Mouse (Mus musculus) thymus, postnatal 25 days (tissue): ENCODE results near the gene Ctsw.
"Not testable (repeated sequence)": the region's sequence is repeated elsewhere in the genome, so short reads cannot be mapped to it uniquely, and the experiment has no call there.

Experiments used
- DNase-seq: peaks from one replicate; pipeline ENCODE4 v3.0.0; 2022

The Ctsw gene

DNA sequence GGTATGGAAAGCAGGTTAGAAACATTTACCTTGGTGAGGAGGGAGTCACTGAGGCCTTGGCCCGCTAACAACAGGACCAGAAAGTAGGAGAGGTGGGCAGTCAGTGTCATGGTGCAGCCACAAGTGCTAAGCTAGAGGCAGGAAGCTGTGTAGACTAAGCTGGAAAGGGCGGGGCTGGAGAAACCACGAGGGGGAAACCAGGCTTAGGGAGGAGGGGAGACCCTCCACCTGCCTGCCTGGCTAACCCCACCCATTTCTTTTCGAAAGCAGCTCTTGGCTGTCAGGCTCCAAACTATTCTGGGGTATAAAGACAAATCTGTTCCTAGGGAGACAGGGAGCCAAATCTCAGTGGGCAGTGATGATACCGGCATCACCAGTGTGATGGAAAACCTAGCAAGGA lies at the start of gene Ctsw:
Ctsw (minus strand) TSS at position 134 of the 400 bp plus-strand sequence.
- peak; percentile 73 for DNase-seq

DNA sequence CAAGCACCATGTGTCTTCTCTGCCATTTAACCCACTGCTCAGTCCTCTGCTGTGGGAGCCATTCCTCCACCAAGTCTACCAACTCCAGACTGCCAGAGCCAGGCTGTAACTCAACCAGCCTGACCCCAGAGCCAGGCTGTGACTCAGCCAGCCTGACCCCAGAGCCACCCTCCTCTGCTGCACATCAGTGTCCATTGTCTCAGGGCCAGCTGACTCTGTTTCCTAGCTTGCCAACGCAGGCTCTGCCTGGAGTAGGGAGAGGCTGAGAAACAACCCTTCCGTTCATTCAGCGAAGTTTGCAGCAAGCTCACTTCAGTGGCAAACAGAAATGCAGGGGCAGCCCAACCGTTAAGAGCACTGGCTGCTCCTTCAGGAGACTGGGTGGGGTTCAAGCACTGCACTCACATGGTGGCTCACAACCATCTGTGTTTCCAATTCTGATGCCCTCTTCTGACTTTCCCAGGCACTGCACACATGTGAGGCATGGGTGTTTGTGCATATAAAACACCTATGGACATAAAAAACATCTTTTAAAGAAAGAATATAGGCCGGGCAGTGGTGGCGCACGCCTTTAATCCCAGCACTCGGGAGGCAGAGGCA lies 48.7 kb upstream of the Ctsw start:
- DNase-seq: no peak

DNA sequence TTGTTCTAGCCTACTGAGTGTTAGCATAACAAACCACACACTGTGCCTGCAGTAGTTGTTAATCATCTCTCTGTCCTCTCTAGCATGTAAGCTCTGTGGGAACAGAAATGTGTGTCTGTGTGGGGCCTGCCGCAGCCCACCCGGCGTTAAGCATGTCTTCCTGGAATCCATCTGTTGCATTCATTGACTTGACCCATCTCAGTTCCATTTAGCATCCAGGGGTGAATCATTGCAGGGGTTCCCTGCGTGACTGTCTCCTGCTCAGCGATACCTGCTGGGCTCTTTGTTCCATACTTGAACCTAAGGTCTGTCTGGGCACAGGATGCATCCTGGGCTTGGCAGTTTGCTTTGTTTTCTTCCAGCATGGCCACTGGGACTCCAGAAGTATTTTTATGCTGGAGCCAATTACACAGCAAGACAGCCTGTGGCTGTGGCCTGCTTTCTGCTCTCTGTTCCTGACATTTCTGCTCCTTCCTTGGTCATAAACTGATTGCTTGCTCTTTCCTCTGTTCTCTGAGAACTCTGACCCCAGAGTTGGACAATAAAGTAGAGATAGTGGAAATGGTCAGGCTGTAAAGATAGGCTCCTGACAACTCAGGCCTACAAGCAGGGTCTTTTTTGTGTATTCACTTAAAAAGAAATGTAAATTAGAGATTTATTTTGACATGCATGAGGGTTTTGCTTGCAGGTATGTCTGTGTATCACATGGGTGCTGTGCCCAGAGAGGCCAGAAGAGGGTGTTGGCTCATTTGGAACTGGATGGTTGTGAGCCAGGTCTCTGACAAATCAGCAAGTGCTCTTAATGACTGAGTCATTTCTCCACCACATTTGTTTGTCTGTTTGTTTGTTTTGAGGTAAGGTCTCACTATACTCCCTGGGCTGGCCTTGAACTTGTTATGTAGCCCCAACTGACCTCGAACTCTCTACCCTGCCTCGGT lies 47.8 kb upstream of the Ctsw start:
- DNase-seq: no peak

DNA sequence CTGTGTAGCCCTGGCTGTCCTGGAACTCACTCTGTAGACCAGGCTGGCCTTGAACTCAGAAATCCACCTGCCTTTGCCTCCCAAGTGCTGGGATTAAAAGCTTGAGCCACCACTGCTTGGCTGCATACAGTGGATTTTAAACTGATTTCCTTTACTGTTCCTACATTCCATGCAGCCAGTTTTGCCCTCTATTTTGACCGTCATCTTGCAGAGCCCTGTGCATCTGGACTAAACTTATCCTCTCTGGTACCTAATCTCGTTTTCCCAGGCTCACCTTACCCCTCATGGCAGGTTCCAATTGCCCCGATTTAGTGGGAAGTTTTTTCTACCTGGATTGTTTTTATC lies 44.7 kb upstream of the Ctsw start:
- no peak for DNase-seq

DNA sequence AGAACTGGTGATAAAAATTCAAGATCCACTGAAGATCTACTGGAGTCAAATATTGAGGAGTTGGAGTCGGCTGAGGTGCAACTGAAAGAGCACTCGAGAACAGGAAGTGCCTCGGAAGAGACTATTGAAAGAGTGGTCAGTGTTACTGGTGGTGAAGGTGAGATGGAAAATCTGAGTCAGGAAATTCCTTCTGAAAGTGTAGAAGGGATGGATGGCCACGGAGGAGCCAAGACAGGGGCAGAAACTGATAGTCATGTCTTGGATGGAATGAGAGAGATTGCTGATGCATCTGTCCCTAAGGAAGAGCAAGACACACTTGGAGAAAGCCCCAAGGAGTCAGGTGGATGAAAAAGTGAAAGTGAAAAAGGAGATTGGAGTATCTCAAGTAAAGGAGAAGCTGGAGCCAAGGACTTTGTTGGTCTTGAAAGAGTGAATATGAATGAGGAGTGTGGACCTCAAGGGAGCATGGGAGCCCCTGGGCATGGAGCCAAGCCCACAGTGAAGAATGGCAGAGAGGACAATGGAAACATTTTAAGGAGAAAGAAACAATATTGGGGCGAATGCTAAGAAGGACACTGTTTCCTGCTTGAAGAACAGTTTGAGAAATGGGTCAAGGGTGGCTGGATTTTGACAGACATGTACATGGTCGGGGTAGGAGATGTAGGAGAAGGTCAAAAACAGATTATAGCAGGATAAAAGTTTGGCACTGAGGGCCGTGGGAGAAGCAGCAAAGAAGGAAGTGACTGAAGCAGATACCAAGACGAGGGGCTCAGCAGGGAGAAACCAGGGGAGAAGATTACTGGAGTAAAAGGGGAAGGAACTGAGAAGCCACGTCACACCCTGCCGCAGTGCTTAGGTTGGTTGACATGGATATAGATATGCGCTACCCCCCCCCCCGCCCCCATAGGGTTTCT lies 44.0 kb upstream of the Ctsw start:
- no peak for DNase-seq

DNA sequence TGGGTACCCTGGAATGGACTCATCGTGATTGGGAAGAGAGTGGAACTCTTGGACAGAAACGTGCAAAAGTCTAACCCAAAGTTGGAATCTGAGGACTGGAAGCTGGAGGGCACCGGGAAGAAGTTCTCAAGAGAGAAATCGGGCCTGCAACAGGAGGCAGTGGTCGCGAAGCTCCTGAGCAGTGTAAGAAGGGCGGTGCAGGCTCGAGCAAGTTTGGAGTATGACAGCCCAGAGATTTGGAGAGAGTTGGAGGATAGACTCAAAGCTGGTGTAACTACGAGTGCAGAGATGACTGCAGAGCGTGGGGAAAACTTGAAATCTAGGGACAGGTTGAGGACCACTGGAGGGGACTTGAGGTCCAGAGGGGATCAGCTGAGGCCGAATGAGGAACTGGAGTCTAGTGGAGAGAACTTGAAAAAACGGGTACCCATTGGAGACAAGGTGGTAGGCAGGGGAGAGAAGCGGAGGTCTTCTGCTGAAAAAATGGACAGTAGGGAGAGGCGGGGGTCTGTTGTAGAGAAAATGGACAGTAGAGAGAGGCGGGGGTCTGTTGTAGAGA lies 42.8 kb upstream of the Ctsw start:
- no peak for DNase-seq

DNA sequence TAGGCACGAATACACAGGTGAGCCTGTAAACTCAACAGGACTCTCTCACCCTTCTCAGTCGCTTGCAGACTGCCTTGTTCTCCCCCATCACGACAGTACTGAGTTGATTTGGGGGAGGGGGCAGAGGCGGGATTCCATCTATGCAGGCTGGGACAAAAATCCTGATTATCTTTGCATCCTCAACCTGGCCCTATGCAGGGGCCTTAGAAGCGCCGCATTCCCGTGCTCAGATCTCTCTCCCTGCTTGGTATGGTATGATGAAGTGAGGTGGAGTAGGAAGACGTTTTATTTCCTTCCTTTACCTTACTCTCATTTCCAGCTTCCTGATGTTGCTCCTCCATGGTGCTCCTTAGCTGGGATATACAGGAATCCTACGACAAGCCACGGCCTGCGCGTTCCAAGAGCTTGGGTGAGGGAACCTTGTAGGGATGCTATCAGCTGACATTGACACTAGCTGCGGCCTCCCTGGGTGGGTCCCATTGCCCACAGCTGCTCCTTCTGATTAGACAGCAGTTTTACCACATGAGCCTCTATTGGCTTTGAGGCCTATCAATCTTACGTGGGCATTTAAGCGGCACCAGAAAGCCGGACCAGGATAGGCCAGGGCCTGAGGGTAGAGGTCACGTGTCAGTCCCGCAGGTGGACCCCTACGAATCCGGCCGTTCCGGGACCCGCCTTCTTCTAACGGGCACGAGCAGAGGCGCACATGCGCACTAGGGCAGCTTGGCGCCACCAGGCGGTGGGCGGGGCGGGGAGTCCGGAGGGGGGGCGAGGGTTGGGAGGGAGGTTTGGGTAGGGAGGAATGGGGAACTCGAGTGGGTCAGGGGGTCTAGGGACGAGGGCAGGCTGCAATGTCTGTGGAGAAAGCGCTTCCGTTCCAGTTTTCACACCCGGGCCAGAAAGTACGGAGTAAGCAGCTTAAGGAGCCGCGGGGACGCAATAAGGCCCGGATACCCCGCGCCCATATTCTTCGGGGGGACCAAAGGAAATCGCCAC lies 42.0 kb upstream of the Ctsw start, which contains the start of gene Snx32:
Snx32 (minus strand) TSS at position 508 of the 996 bp plus-strand sequence.
- peak; percentile 96 for DNase-seq

DNA sequence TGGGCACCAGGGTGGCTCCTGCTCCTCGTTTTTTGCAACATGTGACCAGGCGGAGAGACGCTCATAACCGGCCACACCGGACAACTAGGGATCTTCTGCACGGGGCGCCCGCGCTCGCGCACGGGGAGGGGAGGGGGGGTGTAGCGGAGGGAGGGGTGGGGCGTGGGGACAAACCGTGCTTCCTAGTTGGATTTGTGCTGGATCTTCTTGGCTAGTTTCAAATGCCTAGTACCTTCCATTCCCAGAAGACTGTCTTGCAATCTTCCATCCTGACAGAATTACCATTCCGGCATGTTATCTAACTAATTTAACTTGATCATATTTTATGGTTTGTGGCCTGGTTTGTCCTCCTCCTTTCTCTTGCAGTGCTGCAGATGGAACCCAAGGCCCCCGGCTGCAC lies 35.4 kb upstream of the Ctsw start, which contains the start of gene 1700020D05Rik:
1700020D05Rik (minus strand) TSS at position 101 of the 400 bp plus-strand sequence.
- no peak for DNase-seq

DNA sequence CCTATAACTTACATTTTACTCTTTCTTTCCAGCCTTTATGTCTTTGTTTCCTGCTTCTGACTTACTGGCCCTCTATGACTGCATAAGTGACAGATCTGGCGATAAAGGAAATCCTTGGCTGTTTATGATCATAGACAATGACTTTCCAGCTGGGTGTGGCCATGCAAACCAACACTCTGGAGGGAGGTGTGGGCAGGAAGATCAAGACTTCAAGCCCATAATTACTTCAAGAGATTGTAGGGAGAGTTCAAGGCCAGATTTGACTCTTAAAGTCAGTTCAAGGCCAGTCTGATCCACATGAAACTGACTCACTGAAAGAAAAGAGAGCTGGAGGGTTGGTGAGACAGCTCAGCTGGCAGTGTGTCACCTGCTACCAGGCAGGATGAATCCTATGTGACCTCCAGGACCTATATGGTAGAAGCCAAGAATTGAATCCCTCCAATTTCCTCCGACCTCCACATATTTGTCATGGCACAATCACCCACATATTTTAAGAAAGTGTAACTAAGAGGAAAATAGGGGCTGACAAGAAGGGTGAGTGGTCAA lies 32.1 kb upstream of the Ctsw start:
- DNase-seq: no peak

DNA sequence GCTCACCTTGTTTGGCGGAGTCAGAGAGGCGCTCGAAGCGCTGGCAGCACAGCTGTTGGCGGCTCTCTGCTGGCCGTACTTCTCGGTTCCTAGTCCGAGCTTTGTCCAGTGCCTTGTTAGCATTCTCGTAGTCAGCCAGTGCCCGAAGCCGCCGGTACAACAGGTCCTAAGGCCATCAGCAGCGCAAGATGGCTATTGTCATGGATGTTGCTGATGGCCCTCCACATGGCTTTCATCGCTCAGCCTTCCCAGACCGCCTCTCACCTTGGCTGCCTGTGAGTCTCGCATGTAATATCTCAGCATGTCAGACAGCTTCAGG lies 27.7 kb upstream of the Ctsw start:
- no peak for DNase-seq

DNA sequence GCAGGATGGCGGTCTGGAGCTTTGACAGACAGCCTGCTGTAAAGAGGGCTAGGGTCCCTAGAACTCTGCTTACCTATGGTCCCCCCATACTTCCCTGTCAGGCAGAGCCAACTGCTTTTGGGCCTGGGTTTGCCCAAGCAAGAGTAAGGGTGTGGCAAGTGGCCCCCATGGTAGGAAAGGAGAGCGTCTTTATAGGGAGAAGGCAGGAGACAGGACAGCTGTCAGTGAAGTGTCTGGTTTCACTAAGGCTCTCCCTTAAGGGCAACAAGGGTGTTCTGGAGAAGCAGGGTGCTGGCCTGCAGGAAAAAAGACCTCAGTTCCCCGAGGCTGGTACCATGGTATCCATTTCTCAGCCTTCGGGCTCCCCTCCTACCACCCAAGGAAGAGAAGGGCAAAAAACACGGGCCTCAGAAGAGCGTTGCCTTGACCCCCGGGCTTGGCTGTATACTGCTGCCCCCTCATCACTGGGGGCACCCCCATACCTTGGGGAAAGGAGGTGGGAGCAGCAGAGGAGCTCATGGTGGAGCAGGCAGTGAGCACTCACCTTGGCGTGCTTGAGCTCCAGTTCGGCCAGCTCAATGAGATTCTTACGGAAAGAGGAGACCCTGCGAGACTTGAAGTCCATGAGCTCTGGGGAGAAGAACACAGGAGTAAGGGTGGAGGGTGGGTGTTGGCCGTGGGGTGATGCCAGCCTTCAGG lies 27.2 kb upstream of the Ctsw start:
- DNase-seq: no peak

DNA sequence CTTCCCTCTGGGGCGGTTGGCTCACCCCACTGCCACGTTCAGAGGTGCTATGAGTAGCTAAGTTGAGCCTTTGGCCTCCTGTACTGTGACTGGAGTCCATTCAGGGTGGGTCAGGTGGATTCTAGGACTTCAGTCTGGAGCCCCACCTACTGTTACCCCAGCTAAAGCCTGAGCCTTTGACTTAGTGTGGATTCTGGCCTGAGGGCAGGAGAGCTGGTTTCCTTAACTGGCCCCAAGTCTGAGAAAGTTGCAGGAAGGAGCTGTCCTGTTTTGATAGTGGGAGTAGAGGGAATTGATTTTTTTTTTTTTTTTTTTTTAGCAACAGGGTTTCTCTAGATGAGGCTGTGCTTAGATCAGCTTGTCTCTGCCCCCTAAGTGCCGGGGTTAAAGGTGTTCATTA lies 26.0 kb upstream of the Ctsw start:
- DNase-seq: no peak

DNA sequence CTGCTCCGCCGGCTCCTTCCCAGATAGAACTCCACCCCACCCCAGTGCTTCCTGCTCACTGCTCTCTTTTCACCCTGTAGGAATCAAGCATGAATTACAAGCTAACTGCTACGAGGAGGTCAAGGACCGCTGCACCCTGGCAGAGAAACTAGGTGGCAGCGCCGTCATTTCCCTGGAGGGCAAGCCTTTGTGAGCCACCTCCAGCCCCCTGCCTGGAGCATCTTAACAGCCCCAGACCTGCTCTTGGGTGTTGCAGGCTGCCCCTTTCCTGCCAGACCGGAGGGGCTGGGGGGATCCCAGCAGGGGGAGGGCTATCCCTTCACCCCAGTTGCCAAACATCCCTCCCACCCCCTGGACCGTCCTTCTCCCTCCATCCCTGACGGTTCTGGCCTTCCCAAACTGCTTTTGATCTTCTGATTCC lies 25.0 kb upstream of the Ctsw start:
- DNase-seq: not testable (repeated sequence)

DNA sequence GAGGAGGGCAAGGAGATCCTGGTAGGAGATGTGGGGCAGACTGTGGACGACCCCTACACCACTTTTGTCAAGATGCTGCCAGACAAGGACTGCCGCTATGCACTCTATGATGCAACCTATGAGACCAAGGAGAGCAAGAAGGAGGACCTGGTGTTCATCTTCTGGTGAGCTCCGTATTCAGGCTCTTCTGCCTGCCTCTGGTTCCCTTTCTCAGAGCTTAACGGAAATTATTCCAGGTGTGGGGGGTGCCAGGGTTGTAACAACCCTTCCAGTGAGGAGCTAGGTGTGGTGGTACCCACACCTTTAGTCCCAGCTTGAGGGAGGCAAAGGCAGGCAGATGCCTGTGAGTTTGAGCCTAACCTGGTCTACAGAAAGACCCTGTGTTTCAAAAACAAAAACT lies 24.3 kb upstream of the Ctsw start:
- no peak for DNase-seq

DNA sequence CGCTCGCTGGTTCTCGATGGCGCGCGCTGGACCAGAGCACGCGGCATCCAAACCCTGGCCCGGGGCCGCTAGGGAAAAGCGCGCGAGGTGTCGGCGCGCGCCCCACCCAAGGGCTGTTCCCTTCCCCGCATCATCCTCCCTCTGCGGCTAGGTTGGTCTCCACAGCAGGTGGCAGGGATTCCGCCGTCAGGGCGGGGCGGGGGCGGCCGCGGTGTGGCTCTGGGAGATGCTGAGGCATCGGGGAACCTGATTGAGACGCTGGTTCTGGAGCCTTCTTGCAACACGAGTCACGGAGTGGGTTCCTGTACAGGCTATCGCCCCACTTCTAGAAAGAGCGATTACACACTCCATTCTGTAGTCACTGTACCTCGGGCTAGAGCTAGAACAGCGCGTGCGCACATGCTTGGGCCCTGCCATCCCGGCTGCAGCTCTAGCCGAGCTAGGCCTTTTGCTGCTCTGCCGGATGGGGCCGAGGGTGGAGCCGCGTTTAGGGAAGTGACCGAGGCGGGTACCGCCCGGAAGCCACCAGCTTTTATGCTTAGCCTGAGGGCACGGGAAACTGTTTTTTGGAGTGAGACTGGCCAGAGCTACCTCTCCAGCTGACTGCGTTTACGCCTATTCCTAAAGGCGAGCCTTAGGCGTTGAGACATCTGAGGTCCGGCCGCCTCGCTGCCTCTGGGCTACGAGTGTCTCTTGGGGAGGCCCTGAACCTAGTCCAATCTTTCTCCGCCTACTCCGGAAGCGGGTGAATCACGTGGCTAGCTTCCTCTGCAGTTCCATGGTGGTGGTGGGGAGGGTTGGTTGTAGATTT lies 22.8 kb upstream of the Ctsw start:
- DNase-seq: peak; percentile 88

DNA sequence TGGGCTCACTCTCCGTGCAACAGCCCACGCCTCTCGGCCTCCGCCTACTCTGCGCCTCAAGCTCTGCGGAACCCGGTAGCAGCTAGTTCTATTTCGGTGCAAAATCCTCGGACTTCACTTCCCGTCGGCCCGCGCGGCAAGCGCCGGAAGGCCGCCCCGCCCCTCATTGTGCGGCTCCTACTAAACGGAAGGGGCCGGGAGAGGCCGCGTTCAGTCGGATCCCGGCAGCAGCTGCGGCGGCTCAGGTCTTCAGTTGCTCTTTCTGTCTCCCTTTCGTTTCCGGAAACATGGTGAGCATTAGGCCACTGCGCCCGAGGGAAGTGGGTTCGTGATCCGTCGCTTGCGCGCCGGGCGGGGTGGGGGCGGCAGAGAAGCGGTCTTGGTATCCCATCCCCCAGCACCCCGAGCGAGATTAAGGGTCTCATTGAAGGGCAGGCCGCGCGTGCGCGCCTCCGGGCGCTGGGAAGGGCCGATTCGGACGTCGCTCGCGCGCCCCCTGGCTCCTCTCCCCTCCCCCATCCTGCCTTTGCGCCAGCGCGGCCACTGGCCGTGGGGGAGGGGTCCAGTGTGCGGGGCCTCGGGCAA lies 22.1 kb upstream of the Ctsw start, which contains the start of gene Cfl1:
Cfl1 (plus strand) TSS at position 143 of the 585 bp plus-strand sequence.
- peak; percentile 96 for DNase-seq

DNA sequence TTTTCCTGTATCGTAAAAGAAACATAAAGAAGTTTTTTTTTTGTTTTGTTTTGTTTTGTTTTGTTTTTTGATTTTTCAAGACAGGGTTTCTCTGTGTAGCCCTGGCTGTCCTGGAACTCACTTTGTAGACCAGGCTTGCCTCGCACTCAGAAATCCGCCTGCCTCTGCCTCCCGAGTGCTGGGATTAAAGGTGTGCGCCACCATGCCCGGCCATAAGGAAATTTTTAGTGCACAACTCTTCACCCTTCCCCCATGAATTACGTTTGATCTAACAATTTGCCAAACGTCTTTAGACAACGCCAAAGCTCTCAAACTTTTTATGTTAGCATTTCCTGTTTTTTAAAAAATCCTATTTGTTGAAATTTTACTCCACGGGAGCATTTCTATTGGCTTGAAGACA lies 21.4 kb upstream of the Ctsw start:
- not testable (repeated sequence) for DNase-seq

DNA sequence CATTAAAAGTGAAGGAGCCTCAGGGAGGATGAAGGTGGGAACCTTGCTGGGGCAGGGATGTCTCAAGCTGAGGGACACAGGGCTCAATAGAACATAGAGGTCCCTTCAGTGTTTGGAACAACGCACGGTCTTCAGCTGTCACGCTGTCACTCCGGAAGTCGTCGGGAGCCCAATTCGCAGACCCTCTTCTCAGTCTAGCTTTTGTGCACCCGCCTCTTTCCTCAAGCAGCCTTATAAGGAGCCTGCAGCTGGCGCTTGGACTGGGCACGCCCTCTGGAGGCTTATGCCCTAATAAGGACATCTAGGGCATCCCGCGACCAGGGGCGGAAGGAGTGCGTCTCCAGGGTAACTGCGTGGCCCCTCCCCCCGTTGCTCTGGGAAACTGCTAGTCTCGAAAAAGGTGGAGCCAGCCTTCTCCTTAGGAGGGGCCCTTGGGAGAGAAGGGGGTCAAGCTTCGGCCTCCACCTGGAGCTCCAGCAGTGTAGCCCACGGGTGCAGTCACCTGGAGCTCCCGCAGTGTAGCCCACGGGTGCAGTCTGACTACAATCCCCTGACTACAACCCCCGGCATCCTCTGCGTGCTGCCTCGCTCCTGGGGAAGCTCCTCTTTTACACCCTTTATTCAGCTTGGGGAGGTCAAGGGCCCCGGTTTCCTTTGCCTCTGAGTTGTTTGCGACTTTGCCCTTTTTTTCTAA lies 20.7 kb upstream of the Ctsw start:
- peak; percentile 99 for DNase-seq
